Mouse (Mus musculus) adrenal gland, postnatal 10 days (tissue): ENCODE results near the gene Mapk8ip3. TPM values are rescaled to one million over a fixed set of nuclear protein-coding genes. Genes with fewer than 3 reads are reported as not detected.

Experiments used
- DNase-seq: peaks from one replicate; pipeline ENCODE4 v3.0.0; 2021; ENCODE audit warnings: mixed read lengths
- total RNA-seq, 2 experiments: library from RNA; stranded (reverse); gene quantifications; 2 replicates each; pipeline ENCODE4 v1.2.3; 2021

The Mapk8ip3 gene
- total RNA-seq, 2 experiments from 2014 or later: 63.8 to 110 TPM

DNA sequence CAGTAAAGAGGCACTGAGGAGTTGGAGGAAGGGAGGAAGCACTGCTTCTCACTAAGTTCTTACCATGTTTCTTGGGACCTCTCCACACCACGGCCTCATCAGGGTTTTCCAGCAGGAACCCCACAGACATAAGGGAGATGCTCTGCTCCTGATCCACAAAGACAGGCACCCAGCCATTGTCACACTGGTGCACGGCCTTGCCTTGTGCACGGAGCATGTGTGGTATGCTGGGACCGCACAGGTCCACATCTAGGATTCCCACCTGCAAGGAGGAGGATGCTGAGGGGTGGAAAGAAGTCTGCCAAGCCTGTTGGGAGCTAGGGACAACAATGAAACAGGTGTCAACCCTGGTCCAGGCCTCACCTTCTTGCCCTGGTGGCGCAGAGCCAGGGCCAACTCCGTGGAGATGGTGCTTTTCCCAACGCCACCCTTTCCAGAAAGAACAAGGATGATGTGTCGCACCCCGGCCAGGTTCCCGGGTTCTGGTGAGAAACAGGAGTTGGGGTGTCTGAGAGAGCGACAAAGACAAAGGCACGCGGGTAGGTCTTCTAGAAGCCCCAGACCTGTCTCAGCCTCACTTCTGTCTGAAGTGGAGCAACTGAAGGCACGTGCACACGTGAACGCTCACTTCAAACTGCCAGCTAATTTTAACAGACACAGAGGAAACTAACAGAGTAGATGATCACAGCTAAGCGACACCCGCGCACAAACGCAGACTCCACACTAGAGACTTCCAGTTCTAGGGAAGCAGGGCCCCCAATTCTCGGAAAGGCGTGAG lies 51.2 kb downstream of the Mapk8ip3 start:
- no peak for DNase-seq

DNA sequence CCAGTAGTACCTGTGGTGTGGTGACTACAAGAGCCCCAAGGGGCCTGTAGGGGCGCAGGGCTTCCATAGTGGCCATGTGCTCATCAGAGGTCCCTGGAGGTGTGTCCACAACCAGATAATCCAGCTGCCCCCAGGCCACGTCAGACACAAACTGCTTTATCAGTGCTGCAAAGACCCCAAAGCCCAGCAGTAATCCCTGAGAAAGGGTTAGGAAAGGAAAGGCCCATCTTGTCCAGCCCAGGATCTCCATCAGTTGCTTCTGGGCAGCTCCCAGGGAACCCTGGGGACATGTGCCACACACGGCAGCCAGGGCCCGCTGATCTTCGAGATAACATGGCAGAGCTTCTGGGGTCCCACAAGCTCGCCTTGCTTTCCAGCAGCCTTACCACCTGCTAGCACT lies 52.4 kb downstream of the Mapk8ip3 start:
- DNase-seq: no peak

DNA sequence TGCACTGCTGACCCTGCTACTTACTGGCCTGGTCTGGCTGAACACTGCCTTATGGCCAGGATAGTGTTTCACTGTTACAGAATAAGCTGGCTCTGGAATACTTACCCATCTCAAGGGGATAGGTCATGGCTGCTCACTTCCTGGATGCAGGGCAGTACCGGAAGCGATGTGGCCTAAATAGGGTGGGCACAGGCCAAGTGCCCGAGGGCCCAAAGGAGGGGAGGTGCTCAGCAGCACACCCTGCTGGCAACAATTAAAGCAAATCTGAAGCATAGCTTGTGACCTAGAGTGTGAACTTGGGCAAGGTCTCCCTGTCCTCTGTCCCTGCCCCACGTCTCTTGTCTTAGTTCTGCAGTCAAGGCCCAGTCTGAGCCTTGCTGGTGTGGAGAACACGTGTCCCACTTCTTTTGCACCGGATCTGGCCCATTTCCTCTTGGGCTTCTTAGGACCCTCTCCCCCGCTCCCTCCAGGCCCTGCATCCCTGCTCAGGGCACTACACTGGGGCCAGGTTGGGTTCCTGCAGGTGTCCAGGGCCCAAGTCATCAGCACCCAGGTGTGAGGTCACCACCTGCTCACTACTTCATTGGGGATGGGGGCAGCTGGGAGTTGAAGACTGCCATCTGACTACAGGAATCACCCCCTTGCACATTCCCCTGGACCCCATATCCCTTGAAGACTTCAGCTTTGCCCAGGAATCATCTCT lies 54.9 kb downstream of the Mapk8ip3 start:
- DNase-seq: peak; percentile 61

DNA sequence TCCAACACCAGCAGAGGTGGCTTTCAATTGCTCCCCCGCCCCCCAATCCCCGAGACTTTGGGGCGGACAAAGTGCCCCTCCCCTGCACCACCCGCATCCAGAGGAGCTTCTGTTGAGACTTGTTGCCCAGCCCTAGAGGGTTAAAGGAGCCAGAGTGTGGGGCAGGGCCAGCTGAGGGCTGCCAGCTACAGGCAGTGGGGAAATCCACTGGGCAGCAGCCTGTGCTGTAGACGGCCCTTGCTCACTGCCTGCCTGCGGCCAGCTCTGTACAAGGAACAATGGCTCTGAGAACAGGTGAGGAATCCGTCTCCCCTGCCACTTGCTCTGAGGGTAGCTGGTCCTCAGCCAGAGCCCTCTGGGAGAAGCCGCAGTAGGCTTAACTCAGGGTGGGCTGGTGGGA lies 58.2 kb downstream of the Mapk8ip3 start:
- peak; percentile 58 for DNase-seq

DNA sequence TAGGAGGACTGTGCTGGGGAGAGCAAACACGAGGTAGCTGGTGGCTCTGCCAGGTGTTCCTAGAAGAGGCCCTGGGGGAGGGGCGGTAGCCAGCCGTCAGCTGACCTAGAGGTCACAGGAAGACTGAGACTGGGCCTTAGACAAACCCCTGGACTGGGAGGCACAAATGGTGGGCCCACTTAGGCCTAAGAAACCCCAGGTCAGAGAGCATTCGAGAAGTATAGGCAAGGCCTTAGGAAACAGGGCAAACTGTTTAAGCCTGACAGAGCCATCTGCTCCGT lies 58.7 kb downstream of the Mapk8ip3 start:
- DNase-seq: peak; percentile 79

DNA sequence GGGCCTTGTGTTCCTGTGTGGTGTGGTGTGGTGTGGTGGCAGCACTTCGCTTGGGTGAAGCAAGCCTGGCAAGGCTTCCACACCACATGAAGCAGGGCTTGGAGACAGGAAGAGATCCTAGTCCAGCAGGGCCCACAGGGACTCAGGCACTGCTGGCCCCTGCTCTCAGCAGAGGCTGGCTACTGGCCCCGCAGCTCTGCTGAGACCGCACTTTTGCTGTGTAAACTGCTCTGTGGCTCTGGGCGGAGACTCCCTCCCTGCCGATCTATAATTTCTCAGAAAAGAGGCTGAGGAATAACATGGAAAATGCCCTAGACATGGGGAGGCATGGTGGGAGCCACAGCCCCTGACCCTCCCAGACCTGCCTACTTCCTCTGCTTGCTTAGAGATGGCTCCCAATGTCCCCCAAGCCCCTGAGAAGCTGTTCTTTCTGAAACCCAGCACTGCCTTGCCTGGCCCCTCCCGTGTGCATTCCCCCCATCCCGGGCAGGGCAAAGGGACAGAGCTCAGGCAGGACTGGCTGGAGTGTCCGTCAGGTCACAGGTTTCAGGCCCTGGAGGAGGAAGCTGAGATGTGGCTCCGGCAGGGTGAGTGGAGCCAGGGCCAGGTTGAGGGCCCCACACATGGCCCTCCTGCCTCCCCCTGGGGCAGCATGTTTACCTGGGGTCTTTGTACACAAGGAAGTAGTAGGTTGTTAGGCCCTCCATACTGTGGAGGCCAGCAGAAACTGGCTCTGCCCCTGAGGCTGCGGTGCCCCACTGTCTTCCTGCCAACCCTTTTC lies 59.3 kb downstream of the Mapk8ip3 start:
- DNase-seq: peak; percentile 66

DNA sequence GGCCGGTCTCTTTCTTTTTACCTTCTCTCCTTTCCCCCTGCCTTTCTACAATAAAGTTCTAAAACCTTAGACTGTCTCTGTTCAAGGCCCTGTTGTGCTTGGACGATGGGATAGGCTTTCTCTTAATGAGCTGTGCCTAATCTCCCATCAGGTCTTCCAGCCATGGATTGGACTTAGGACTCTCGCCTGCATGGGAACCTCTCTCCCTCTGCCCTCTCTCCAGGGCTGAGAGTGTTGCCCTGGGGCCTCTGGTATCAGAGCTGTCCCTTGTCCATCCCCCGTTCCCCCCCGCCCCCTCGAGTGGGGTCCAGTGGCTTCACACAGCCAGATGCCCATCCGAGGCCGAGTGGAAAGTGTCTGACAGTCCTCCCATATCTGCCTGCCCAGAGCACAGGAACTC lies 61.8 kb downstream of the Mapk8ip3 start:
- DNase-seq: no peak

DNA sequence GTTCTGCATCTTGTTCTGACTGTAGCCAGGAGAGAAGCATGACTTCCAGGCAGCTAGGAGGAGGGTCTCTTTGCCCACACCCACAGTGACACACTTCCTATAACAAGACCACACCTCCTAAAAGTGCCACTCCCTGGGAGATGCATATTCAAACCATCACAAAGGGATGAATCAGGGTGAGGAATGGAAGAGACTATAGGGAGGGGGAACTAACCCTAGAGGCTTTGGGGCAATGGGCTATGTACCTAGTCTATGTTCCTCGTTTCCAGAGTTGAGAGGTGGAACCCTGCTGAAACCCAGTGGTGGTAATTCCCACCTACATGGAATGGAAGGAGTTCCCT lies 62.4 kb downstream of the Mapk8ip3 start:
- DNase-seq: no peak

DNA sequence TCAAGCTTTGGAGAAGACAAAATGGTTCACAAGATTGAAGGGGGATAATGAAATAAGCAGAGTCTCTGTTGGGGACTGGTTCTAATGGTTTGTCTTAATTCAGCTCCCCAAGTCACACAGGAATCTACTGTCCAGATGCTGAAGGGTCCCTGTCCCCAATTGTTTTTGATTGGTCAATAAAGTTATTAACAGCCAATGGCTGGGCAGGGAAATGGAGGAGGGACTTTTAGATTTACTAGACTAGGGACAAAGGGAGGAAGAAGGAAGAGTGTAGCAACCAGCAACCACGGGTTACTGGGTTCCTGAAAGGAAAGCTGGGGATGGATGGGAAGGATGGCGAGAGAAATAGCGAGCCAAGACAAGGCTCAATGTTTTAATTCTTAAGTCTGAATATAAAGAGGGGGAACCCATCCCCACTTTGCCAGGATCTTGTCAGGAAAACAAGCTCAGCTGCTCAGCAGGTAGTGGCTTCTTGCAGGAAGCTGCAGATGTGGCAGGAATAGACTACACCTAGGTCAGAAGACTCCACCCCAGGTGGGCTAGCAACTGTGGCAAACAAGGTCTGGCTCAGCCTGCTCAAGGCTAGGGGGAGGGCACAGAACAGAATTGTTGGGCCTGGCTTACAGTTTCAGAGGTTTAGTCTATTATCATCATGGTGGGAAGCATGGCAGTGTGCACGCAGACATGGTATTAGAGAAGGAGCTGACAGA lies 62.9 kb downstream of the Mapk8ip3 start:
- DNase-seq: no peak

DNA sequence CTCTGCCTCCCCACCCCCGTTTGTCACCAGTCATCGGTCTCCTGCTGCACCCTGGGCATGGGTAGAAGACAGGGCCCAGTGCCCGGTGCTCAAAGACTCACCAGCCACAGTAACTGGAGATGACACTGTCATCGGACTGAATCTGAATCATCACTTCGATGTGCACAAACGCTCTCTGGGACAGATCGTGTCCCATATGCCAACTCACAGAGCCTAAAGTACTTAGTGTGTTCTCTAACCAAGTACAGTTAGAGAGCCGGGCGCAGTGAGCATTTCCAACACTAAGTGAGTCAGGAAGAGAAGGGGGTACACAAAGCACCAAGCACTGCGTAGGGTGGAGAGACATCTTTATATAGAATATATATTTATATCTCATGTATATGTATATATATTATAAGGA lies 68.9 kb downstream of the Mapk8ip3 start:
- no peak for DNase-seq

DNA sequence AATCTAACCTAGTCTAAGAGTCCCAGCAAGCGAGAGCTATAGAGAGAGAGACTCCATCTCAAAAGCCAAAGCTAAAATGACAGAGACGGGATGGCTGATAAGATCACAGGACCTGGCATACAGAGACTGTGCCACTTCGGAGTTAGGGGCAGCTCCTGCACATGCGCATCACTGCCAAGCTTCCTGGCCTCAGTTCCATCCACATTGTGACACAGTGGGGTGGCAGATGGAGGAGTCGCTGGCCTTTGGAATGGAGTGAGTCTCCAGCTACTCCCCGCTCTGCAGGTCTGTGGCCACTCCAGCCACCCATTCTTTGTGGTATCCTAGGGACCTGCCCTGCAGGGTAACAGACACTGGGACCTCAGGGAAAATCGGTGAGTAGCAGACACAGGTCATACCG lies 71.0 kb downstream of the Mapk8ip3 start, which contains the start of gene Igfals:
Gene Igfals, plus strand, starts transcription at position 222 of the 400 bp plus-strand sequence.
- no peak for DNase-seq

DNA sequence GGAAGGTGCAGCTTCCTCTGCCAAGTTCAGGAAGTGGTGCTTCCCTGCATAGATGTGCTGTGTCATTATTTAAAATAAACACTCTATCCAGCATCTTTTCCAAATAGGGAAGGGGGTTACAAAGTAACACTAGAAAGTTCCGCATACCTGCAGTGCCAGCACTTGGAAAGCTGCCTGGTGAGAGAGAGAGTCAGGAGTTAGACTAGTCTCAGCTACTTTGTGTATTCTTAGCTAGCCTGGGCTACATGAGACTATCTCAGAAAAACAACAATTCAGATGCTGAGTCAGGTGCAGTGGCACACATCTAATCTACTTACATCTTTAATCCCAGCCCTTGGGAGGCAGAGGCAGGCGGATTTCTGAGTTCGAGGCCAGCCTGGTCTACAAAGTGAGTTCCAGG lies 75.0 kb downstream of the Mapk8ip3 start:
- no peak for DNase-seq

DNA sequence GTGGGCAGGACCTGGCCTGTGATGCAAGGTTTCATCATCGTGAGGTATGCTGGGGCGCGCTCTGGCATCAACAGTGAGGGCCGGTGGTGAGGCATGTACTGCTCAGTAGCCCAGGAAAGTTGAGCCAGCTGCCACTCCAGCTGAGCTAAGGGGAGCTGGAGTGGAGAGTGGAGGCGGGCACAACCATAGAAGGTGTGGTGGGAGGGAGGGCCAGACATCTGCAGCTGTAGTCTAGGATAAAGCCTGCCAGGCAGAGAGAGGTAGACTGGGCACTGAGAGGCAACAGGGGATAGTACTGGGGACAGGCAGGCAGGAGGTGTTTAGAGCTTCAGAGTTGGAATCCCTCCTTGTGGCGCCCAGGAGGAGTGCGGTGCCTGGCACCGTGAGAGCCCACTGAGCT lies 76.7 kb downstream of the Mapk8ip3 start:
- no peak for DNase-seq

DNA sequence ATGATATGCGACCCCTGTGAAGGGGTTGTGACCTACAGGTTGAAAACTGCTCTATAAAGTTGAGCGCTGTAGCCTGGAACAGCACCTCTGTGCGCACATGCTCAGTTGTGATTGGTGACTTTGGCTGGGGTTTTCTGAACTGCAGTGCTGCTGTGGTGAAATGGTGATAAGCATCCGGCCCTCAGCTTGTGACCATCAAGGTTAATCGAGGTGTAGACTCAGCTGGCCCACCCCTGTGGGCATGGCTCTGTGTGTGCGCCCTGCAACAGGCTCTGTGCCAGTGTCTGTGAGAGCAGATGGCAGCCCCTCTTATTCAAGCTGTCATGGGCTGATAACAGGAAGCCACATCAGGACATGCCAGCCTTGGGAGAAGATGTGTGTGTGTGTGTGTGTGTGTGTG lies 77.8 kb downstream of the Mapk8ip3 start:
- no peak for DNase-seq

DNA sequence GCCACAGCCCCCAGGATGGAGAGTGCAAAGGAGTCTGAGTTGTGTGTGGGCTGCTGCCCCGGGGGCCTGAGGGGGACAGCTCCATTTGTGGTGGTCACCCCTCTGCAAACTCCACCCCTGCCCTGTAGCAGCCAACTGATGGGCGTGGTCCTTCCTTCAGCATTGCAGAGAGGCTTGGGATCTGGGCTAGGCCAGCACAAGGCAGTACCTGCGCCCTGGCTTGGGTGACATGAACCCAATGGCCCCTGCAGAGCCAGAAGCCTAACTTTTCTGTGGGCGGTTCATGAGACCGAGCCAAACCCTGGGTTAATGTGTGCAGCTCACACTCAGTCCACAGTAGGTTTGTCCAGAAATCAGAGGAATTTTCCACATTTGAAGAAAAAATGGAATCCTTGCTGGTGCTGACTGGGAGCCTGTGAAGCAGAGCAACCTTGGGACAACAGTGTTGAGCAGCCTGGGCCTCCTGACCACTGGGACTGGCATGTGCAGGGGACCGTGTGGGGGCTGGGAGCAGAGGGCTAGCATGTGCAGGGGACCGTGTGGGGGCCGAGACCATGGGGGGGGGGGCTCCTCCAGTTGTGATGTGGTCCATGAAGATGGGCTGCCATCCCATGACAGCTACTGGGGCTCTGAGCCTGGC lies 78.8 kb downstream of the Mapk8ip3 start:
- no peak for DNase-seq

DNA sequence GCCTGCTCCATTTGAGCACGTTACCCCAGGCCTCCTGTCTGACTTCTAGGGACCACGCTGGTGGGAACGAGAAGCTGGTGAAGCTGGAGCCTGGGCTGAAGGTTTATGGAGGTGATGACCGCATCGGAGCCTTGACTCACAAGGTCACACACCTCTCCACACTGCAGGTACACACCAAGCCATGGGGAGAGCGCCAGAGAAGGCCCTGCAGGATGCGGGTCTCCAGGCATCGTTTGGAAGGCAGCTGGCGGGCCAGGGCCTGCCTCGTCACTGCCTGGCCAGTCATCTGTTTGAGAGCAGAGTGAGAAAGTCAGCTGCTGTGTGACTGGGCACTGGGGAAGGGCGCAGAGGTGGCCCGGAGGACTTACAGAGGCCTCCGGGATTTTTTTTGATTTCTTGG lies 80.2 kb downstream of the Mapk8ip3 start:
- no peak for DNase-seq

DNA sequence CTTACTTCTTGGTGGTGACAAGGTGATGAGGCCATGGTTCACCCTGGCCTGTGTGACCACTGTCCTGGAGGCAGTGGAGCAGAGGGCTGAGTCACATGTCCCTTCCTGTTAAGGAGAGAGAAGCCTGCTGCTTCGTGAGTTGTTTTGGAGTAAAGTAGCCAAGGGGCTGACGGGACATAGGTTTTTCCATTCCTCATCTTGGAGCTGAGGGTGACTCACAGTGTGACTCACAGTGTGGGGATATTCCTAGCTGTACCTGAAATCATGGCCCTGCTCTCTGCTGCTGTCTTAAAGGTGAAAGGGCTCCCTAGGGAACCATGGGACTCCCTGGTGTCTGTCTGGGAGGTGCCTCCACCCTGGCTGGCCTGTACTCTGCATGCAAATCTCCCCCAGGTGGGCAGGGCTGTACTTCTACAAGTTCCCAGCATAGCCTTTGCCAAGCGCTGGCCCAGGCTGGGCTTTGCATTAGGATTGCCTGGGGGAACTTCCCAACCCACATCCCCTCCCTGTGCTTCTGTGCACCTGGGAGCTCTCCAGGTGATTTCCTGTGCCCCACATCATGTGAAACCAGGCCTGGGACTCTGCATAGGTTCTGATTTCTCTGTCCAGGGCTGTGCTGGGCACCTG lies 80.8 kb downstream of the Mapk8ip3 start:
- DNase-seq: no peak

DNA sequence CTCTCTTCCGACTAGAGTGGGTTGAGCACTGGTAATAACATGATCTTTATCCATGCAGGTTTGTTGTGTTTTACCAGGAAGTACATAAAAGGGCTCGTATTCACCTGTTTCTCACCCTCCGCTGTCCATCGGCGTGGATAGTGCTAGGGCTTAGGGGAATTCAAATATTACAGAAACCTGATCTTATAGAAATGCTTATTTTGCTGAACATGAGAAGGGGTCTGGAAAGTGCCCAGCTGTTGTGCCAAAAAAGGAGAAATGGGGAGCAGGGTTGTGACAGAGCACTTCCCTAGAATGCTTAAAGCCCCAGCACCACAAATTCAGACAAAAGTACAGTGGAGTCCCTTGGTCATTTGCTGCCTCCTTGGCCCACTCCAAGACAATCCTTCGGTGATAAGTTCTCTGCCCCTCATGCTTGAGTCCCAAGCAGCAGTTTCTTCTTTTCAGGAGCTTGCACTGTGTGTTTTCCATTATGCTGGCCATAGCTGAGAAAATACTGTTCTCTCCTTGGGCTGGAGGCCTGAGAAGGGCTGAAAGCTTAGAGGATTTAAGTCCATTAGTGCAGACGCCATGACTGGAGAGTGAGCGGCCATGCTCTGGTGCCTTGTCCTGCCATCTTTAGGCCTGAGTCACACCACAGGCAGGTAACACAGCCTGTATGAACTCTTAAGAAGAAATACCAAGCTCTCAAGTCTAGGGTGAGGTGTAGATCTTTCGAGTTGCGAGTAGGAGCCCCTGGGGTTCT lies 85.2 kb downstream of the Mapk8ip3 start:
- DNase-seq: no peak

DNA sequence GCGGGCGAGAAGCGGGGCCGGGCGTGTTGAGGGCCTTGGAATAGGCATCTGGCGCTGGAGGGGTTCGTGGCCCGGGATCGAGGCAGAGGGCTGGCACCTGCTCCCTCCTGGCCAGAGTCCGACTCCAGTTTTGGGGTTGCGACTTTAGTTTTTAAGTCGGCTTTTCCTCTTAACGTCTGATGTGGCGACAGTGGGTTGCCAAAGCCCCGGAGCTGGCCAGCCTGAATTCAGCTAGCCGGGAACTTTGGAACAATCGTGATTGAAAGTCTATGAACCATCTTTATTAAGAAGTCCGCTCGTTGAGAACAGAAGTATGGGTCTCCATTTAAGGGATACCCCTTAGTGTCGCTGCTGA lies 86.0 kb downstream of the Mapk8ip3 start:
- DNase-seq: no peak

DNA sequence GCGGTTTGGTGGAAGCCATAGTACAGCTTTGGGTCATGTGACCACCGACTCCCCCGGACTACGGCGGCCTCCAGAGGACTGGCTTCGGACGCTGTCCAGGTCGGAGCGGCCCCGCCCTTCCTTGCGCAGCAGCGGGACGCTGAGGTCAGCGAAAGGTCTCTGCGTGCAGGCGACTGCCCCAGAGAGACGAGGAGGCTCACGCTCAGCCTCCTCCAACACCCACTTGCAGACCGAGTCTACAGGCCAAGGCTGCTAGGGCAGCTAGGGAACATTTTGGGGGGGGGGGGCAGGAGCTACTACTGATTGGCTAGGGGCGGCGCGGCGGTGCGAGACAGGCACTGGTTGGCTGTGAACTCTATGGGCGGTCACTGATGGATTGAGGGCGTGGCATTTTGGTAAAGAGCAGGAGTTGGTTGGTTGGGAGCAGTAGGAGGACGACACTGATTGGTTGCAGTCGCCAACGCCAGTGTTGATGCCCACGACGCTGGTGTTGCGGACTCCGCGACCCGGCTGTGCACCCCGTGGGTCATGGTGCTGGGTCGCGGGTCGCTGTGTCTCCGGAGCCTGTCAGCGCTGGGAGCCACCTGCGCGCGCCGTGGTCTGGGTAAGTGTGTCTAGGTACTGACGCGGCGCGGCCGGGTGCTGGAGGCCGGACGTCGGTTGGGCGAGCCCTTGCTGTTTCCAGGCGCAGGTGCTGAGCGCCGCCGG lies 86.6 kb downstream of the Mapk8ip3 start, which contains the start of gene Fahd1:
Gene Fahd1, minus strand, starts transcription at position 300 of the 708 bp plus-strand sequence.
- DNase-seq: peak; percentile 94

DNA sequence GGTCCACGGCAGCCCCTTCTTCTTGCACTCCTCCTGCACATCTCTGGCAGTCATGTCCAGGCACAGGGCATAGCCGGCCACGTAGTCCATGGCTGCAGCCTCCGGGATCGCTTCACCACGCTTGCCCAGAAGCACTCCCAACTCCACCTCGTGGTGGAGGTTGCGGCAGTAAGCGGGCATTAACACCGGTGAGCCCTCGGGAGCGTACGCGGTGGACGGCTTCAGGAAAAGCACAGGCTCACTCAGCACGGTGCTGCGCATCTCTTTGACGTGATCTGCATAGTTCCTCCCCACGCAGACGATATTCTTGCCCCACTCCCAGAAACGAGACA lies 87.1 kb downstream of the Mapk8ip3 start:
- DNase-seq: no peak
